Mouse (Mus musculus) CH12F3 (cell line): ENCODE measurements at regions not wholly inside any gene's neighbourhood (a gene's known extent, or its start where the extent isn't known, plus 50 kb on each side); places are given as distances from the start of the nearest gene placed in this dataset.

Experiments used
- in situ Hi-C: fragments of 300-500 bp; cut with MboI; formaldehyde crosslinking; loops from 2 replicates; pipeline ENCODE4 v1.14.3; 2020; ENCODE audit warnings: low sequenced_read_pairs

GRCm38 (mm10) chr2:128333401-128334142, 207.7 kb downstream of the Bcl2l11 start:
- in situ Hi-C loops: no loop called here

GRCm38 (mm10) chr2:128334143-128334470, 208.3 kb downstream of the Bcl2l11 start:
- in situ Hi-C loops: no loop called here

GRCm38 (mm10) chr2:128334757-128335500, 209.1 kb downstream of the Bcl2l11 start:
- in situ Hi-C loops: no loop called here

- in situ Hi-C loops: no loop called here
Observed at GRCm38 (mm10) chr2:128337192-128337591, 211.4 kb downstream of the Bcl2l11 start.

GRCm38 (mm10) chr2:128337791-128338190, 212.0 kb downstream of the Bcl2l11 start:
- in situ Hi-C loops: no loop called here

- in situ Hi-C loops: no loop called here
Observed at GRCm38 (mm10) chr2:128338474-128338873, 212.6 kb downstream of the Bcl2l11 start.

- in situ Hi-C loops: no loop called here
Observed at GRCm38 (mm10) chr2:128339061-128339642, 213.3 kb downstream of the Bcl2l11 start.

GRCm38 (mm10) chr2:128339643-128340487, 214.0 kb downstream of the Bcl2l11 start:
- in situ Hi-C loops: no loop called here

- in situ Hi-C loops: no loop called here
Observed at GRCm38 (mm10) chr2:128340631-128341240, 214.9 kb downstream of the Bcl2l11 start.

GRCm38 (mm10) chr2:128342212-128342611, 216.4 kb downstream of the Bcl2l11 start:
- in situ Hi-C loops: no loop called here

- in situ Hi-C loops: no loop called here
Observed at GRCm38 (mm10) chr2:128345557-128345956, 219.7 kb downstream of the Bcl2l11 start.

- in situ Hi-C loops: no loop called here
Observed at GRCm38 (mm10) chr2:128348556-128348955, 222.7 kb downstream of the Bcl2l11 start.

- in situ Hi-C loops: no loop called here
Observed at GRCm38 (mm10) chr2:128351405-128351804, 225.6 kb downstream of the Bcl2l11 start.

- in situ Hi-C loops: no loop called here
Observed at GRCm38 (mm10) chr2:128352533-128352932, 226.7 kb downstream of the Bcl2l11 start.

- in situ Hi-C loops: no loop called here
Observed at GRCm38 (mm10) chr2:128353457-128353856, 227.6 kb downstream of the Bcl2l11 start.

GRCm38 (mm10) chr2:128356326-128356725, 230.5 kb downstream of the Bcl2l11 start:
- in situ Hi-C loops: no loop called here

GRCm38 (mm10) chr2:128359106-128359505, 231.9 kb upstream of the Spdye4c start:
- in situ Hi-C loops: no loop called here

GRCm38 (mm10) chr2:128360517-128360916, 230.5 kb upstream of the Spdye4c start:
- in situ Hi-C loops: no loop called here

- in situ Hi-C loops: no loop called here
Observed at GRCm38 (mm10) chr2:128361436-128361835, 229.6 kb upstream of the Spdye4c start.

GRCm38 (mm10) chr2:128364161-128364560, 226.8 kb upstream of the Spdye4c start:
- in situ Hi-C loops: no loop called here

GRCm38 (mm10) chr2:128365004-128365403, 226.0 kb upstream of the Spdye4c start:
- in situ Hi-C loops: no loop called here
